Mouse (Mus musculus) thymus, postnatal 25 days (tissue): ENCODE data around the gene Nfe2l2.

Source experiments
- DNase-seq: peaks from one replicate; pipeline ENCODE4 v3.0.0; 2022

Nfe2l2 gene

GRCm38 (mm10) chr2:75704234-75705161 lies at the start of gene Nfe2l2:
Nfe2l2 (minus strand) TSS chr2:75704641.
- peak; percentile 93 for DNase-seq

GRCm38 (mm10) chr2:75752306-75753175 lies 48.1 kb upstream of the Nfe2l2 start:
- no peak for DNase-seq

GRCm38 (mm10) chr2:75751896-75752295 lies 47.5 kb upstream of the Nfe2l2 start:
- no peak for DNase-seq

GRCm38 (mm10) chr2:75750869-75751268 lies 46.4 kb upstream of the Nfe2l2 start:
- no peak for DNase-seq

- no peak for DNase-seq
These were observed 45.7 kb upstream of the Nfe2l2 start for GRCm38 (mm10) chr2:75750043-75750718.

GRCm38 (mm10) chr2:75748841-75749240 lies 44.4 kb upstream of the Nfe2l2 start:
- no peak for DNase-seq

GRCm38 (mm10) chr2:75737006-75737503 lies 32.6 kb upstream of the Nfe2l2 start:
- DNase-seq = no peak

- no peak for DNase-seq
These were observed 29.9 kb upstream of the Nfe2l2 start for GRCm38 (mm10) chr2:75734196-75734865.

GRCm38 (mm10) chr2:75733177-75733576 lies 28.7 kb upstream of the Nfe2l2 start:
- no peak for DNase-seq

- no peak for DNase-seq
These were observed 27.5 kb upstream of the Nfe2l2 start for GRCm38 (mm10) chr2:75731929-75732328.

GRCm38 (mm10) chr2:75731233-75731651 lies 26.8 kb upstream of the Nfe2l2 start:
- no peak for DNase-seq

- DNase-seq = no peak
These were observed 25.6 kb upstream of the Nfe2l2 start for GRCm38 (mm10) chr2:75730052-75730451.

- DNase-seq = no peak
These were observed 20.5 kb upstream of the Nfe2l2 start for GRCm38 (mm10) chr2:75724863-75725445.

- DNase-seq = no peak
These were observed 19.0 kb upstream of the Nfe2l2 start for GRCm38 (mm10) chr2:75723481-75723880.

GRCm38 (mm10) chr2:75722893-75723292 lies 18.5 kb upstream of the Nfe2l2 start:
- no peak for DNase-seq

GRCm38 (mm10) chr2:75720236-75721027 lies 16.0 kb upstream of the Nfe2l2 start:
- DNase-seq = no peak

GRCm38 (mm10) chr2:75719331-75719869 lies 15.0 kb upstream of the Nfe2l2 start:
- no peak for DNase-seq

- no peak for DNase-seq
These were observed 11.9 kb upstream of the Nfe2l2 start for GRCm38 (mm10) chr2:75716046-75717016.

- DNase-seq = no peak
These were observed 10.3 kb upstream of the Nfe2l2 start for GRCm38 (mm10) chr2:75714766-75715165.
